Mouse (Mus musculus) embryo, embryonic 10 days (tissue): Measurements from ENCODE around the gene 9430097D07Rik.

ENCODE experiments used
- DNase-seq: peaks from one replicate; pipeline ENCODE4 v3.0.0-alpha.2; 2015; ENCODE audit warnings: low spot score

Gene 9430097D07Rik

DNA sequence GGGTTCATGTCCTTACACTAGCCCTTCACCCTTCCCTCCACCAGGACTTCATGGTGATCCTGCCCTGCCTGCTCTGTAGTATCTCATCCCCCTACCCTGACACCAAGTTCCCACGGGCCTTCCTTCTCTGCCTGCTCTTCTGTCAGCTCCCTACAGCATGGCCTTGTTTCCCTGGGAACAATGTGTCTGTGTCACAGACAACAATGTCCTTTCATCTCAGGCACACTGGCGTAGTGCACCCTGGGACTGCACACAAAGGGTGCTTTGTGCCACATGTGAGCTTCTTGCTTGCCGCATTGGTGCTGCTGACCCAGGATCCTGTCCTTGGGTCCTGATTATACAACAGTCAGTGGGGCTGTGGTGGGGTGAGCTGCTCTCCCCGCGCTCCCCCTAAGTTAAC is 15.9 kb downstream of the 9430097D07Rik start:
- DNase-seq: peak; percentile 83

DNA sequence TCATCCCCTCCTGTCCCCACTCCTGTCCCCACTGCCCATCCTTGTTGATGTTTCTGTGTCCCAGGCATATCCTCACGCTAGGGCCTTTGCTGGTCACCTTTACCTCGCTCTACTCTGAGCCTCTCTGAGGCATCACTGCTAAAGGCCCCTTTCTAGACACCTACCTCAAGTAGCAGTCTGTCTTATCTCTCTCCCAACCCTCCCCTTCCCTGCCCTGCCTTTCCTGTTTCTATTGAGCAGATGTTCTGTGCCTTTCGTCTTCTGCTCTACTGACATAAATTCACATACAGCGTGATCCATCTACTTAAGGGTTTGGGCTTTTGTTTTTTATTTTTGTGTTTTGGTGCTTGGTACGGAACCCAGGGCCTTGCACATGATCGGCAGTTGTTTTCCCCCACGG is 19.5 kb downstream of the 9430097D07Rik start:
- no peak for DNase-seq

DNA sequence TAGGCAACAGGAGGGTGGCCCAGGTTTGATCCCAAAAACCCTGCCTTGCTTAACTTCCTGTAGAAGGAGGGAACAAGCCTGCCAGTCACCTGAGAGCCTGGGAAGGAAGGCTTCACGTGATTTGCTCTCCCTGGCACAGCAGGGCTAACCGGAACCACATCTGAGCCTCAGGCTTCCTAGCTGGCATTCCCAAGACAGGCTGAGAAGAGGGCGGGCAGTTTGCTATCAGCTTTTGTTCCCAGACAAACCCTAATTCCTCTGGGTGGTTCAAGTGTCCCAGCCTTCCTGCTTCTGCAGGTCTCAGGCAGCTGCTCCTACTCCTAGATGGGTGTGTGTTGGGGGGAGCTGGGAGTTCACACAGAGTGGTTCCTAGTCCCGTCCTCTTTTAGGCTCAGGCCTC is 20.0 kb downstream of the 9430097D07Rik start:
- peak; percentile 15 for DNase-seq

DNA sequence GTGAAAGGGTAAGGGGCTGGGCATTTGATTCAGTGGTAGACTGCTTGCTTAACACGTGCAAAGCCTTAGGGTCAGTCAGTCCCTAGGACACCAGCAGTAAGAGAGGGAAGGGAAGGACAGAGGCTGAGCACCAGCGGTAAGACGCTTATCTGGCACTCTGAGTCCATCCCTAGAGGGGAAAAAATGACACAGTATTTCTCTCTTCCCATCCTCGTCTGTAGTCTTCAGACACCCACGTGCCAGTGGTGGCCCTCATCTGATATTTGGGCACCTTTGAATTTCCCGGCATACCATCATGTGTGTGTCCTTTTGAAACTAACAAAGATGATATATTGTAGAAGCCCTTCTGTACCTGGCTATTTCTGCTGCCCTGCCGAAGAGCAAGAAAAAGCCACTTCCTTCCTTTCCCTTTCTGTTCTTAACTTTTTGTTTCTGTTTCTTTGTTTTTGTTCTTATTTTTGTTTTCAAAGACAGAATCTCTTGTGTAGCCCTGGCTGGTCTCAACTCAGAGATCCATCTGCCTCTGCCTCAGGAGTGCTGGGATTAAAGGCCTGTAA is 21.8 kb downstream of the 9430097D07Rik start:
- DNase-seq: no peak

DNA sequence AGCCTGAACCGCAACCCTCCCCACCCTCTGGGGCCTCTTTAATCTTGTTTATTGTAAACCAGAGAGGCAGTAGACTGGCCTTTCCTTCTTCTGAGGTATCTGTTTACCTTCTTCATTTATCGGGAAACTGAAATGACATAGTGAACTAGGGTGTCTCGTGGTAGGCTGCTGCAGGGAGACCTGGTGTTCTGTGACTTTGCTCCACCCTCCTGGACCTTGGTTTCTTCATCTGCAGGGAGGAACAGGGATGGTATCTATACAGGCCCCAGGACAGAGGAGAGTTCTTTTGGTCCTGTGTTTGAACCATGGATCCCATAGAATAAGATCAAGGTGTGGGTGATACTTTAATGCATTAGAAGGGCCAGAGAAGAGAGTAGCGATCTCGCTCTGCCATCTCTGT is 24.2 kb downstream of the 9430097D07Rik start:
- no peak for DNase-seq

DNA sequence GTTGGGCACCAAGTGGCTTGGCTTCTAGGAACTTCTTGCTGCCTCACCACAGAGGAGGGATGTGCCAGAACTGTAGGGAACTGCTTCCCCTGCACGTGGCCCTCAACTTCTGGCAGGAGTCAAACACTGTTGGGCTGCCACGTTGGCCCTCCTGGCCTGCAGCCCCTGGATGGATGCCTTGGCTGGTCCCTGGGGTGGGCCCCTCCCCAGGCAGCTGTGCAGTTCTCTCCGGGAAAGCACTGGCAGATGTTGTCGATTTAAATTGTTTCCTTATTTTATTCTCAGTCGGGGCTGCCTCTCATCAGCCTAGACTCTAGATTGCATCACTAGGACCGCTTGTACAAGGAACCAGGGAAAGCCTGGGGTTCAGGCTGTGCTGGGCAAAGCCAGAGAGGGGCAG is 25.7 kb downstream of the 9430097D07Rik start:
- DNase-seq: no peak

DNA sequence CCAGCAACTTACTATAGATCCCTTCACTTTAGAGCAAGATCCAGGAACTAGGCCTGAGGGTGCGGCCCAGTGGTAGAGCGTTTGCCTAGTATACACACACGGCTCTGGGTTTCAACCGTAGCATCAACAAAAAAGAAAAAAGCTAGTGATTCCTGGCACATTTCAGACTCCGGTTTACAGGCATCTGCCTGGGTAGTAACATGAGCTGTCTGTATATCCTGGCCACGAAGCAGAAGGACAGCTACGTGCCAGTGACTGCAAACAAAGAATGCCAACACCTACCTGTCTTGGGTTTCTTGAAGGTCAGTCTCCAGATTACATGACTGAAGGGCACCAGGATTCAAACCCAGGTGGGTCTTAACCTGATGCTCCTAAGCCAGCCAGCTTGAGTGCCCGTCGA is 26.3 kb downstream of the 9430097D07Rik start:
- DNase-seq: no peak

DNA sequence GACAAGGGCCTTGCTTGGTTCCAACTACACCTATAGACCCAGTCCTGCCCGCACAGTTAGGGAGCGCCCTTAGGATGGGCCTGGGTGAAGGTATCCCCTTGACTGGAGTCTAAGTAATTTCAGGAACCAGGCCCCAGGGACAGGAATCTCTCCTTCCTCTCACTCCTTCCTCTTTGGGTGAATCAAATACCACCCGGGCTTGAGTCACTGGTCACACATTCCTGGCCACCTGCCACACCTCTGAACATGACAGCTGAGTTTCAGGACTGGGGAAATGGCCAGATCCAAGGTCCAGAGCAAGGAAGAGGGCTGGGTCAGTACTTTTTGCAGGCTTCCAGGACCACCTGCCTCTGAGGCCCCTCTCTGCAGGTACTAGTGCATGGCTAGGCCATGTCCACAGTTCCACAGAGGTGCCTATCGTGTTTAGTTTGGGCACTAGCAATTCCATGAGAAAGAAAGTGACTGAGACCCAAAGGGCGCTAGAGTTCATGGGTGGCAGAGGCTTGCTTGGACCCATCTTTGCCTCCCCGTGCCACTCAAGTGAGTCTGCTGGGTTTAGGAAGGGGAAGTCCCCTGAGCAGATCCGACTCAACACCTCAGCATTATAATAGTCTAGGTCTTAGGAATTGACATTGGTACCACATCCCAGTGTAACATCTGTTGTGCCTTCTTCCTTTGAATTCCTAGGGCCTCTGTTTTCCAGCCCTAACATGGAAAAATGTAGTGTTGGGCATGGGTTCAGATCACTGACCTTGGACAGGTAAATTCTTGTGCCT is 27.3 kb downstream of the 9430097D07Rik start:
- no peak for DNase-seq

DNA sequence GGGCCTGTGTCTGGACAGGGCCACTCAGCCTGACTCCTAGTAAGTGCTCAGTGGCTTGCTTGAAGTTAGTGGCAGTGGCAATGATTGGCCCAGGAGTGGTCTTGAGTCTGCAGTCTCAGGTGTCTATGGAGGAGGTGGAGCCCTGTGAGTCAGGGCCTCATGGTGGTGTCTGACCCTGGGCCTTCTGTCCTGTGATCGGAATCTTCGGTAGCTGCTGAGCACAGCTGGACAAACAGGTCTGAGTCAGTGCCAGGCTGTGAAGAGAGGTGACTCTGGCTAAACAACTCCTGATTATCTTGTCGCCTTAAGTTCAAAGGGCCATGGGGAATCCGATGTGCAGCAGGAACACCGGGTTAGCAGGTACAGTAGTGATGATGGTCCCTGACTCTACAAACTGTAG is 28.1 kb downstream of the 9430097D07Rik start:
- DNase-seq: no peak

DNA sequence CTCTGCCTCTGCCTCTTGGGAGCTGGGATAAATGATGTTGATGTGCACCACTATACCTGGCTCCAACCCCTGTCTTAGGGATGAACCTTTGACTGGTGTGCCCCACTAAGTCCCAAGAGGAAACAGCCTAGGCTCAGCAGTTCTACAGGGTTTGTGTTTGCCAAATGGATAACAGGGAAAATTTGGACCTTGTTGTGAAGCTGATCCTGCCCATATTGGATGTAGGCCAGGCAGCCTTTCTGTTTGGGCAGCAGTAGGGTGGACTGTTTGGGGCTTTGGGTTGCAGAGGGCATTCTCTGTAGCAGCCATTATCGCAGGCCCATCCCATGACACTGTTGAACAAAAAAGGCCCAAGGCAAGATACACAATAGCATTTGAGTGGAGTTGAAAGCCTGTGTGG is 28.5 kb downstream of the 9430097D07Rik start:
- DNase-seq: no peak

DNA sequence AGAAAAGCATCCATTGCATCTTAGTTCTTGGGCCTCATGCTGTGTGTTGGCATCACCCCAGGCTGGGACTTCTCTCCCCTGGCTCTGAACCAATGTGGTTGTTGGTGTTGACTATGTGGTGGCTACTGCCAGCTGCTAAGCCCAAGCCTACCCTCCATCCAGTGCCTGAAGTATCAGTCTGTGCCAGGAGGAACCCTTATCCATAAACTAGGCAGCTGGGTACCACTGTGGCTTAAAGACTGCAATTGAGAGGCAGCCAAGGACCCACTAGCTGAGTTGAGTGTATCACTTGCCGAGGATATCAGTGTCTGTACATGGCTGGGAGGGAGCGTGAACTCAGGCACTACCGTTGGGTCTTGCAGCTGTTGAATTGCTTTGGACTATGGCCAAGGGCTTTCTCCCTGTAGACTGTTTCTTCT is 32.4 kb downstream of the 9430097D07Rik start:
- DNase-seq: no peak

DNA sequence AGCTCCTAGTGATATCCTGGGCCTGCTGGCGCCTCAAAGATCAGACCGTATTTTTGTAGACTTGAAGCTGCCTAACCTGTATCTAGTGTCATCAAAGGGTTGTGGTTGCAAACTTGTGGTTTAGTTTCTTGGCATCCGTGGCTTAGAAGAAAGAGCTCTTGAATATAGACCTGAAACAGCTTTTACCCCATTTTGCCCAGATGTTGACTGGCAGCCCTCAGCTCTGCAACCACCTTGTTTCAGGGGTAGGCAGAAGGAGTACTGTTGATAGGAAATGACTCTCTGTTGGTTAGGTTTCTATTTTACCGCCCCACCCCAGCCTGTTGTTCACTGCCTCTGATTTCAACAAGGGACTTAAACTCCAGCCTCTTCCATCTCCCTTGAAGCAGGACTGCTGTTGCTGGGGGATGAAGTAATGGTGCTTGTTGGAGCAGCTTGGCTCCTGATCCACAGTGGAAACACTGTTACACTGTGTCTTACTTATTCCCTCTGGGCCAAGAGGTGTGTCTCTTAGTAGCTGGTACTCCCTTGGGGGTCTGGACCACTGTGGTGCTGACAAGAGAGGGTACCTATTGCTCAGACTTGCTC is 33.4 kb downstream of the 9430097D07Rik start:
- no peak for DNase-seq

DNA sequence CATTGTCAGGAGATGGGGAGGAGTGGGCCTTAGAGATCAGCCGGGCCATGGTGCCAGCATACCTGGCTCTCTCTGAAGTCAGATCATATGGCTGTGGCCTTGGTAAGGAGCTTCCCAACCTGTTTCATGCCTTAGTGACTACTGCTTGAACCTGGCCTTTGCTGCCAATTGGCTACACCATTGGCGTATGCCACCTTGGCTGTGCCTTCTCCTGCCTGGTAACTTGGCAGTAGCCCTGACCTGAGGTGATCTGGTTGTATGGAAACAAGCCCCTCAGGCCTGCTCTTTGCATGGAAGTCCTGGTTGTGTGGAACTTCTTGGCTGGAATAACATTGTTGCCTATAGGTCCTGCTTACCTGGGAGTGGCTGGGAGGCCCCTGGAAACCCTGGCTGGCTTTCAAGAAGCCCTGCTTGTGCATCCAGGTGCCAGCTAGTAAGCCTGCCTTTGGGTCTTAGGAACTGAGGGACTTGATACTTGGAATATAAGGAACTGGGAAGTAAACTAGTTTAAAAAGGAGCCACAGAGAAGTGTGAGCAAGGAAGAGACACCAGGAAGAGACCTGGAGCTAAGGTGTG is 34.1 kb downstream of the 9430097D07Rik start:
- no peak for DNase-seq

DNA sequence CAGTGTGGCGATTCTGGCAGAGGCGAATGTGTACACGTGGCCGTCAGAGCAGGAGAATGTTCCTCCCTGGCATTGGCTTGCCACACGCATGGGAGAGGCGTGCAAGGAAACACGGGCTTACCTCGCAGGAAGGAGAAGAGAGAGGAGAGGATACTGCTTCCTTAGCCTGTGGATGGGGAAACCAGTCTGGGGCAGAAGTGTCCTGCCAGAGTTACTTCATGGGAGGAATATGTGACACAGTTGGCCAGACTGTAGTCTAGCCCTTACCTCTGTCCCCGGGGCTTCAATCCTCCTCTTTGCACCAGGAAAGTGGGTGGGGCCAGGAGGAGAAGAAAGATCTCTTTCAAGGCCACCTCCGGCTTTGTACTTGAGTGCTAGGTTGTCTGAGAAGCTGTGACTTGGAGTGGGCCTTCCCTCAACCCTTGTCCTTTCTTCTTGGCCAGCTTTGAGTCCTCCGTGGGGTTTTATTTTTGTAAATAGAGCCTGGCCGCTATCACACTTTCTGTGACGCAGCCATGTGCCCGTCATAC is 36.0 kb downstream of the 9430097D07Rik start:
- no peak for DNase-seq

DNA sequence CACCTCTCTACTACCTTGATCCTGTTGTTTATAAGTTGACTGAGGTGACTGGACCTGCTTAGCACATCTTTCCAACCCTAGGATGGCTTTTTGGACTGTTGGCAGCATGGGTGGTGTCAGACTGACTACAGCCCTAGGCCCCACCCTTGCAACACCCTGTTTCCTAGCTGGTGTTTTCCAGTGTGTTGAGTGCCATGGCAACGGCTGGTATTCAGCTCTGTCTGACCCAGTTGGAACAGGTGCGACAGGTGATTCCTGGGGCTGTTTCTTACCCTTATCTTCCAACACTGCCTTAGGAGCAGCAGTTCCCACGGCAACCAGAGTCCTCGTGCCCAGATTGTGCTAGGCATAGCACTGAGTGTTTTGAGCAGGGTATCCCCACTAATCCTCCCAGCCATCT is 37.0 kb downstream of the 9430097D07Rik start:
- DNase-seq: no peak

DNA sequence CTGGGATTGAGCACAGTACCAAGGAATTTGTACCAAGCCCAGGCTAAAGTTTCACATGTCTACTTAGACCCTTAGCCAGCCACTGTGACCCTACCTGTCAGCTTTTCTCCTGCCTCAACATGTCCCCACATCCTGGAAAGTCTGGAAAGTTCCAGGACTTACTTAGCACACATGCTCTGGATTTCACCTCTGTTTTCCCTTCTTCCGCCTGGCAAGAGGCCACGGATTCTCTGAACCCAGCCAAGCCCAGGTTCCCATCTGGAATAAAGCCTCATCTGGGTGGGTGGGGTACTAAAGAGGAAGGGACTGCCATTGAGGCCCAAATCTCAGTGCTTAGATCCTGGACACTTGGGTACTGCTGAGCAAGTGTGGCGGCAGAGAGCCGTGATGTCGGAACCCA is 37.5 kb downstream of the 9430097D07Rik start:
- no peak for DNase-seq

DNA sequence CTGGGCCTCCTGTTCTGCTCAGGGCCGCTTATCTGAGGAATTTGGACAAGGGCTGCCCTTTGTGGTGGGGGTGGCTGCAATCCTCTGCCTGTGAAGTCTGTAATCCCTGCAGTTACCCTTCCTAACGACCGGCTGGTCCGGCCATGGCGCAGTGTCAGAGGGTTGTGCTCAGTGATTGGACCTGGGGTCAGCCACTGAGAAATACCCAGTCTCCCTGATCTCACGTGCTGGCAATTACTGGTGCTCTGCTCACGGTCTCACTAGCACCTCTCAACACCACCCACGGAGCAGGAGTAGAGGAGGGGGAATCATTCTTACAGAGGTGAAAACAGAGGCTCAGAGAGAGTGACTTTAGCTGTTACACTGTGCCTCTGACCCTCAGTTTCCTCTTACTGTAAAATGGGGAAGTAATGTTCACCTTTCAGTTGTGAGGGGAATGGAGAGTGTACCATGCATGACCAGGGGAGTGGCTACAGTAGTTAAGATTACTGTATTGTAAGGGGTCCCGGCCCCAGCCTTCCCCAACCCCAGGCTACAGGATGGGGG is 38.1 kb downstream of the 9430097D07Rik start:
- DNase-seq: peak; percentile 70

DNA sequence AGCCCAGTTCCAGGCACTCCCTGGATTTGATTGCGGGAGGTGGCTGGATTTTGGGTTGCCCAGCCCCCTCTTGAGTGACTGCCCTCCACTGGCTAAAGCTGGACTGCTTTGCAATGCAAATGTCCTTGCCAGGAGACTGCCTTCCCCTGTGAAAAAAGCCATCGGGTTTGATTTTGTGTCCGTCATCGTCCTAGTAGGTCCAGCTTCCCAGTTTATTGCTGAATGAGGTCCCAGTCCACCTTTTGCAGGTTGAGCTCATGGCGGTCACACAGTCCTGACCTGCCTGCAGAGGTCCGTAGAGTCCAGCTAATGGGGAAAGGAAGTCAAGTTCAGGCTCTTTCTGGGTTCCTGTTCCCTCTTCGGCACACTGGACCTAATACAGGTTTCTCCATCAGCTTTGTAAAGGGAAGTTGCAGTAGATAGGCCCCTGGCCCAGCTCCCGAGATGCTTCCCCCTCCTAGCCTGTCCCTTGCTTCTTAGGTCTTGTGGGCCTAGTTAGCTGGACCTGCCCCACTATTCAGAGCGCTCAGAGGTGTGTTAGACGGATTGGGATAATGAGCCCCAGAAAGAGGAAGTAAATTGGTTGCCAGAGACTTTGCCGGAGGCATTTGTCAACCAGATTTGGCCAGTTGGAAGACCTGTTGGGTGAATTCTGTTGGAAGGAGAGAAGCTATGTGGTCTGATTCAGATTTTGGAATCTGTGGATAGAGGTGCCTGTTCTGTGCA is 38.7 kb downstream of the 9430097D07Rik start:
- peak; percentile 54 for DNase-seq

DNA sequence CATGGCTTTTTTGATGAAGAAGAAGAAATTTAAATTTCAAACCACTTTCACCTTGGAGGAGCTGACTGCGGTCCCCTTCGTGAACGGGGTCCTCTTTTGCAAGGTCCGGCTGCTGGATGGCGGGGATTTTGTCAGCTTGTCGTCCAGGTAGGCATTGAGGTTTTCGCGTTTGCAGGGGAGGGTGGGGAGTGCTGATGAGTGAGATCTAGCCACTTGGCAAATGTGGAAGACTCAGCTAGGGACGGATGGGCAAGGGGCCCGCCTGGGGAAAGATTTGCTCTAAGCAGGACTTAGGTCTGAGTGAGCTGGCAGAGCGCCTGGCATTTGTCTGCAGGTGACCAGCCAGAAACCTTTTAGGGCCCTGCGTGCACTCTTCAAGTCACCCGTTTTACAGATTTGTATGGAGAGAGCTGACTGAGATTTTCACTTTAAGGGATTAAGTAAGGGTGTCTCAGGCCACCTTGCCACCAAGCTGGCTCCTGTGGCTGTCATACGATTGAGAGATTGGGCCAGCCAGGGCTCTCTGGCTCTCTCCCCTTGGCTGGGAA is 39.3 kb downstream of the 9430097D07Rik start:
- no peak for DNase-seq

DNA sequence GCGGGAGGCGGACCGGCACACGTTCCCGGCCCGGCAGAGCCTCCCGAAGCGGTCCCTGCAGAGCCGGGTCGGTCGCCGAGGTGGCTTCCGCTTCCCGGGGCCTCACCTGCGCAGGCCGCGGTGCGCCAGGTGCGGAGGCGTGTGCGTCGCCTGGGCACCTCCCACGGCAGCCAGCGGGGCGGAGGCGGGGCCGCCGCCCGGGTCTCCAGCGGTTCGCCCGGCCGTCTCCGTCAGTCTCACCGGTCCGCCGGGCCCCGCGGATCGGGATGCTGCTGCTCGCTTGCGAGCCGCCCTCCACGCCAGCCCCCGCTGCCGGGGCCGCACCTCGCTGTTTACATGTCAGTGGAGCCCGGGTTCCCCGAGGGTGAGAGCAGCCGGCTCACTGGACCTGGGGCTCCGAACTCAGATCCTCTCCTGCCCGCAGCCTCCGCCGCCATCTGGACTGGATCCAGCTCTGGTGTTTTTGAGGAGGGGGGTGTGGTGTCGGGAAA is 39.9 kb downstream of the 9430097D07Rik start:
- DNase-seq: peak; percentile 52

DNA sequence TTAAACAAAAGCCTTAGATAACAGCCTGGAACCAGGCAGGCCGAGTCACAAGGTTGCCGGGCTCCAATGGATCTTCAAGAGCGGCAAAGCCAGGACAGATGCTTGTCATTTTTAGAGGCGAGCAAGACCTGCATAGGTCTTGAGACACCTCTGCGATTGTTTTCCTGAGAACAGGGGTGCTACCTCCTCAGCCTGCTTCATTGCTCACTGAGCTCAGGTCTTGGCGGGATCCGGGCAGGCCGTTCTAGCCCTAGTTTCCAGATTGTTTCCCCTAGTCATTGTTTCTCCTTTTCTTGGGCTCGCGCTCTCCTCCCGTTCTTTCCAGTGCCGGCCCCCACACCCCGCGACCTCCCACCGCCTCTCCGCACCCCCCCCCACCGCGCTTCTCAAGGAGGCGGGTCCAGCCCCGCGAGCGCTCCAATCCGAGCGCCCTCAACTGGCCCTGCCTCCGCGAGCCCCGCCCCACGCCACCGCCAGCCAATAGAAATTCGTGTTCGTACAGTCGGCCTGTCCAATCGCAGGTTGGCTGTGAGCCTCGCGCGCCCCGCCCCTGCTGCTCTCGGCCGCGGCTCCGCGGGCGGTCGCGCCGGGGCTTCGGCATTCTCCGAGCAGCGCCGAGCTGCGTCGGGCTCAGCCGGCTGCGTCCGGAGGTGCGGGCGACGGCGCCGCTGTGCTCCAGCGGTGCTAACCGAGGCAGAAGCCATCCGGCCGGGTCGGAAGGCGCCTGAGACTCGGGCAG is 40.6 kb downstream of the 9430097D07Rik start, which contains the start of gene Fam102a:
Gene Fam102a (plus strand): TSS at position 600 of the 739 bp plus-strand sequence.
- peak; percentile 98 for DNase-seq
